Mouse (Mus musculus) liver, embryonic 16.5 days (tissue): ENCODE results near the gene Zap70. TPM values are rescaled to one million over a fixed set of nuclear protein-coding genes. Genes with fewer than 3 reads are reported as not detected.
A peak's percentile ranks its signal among the peaks of the same experiment; 100 is the strongest.

Experiments
- ATAC-seq: fragments of 200-750 bp; cut with Nextera tagmentation; 2 replicates; pipeline ENCODE4 v1.8.0; 2017; ENCODE audit warnings: low read depth, mild to moderate bottlenecking, moderate number of reproducible peaks, moderate library complexity
- H3K27ac ChIP-seq: fragments of 300-500 bp; sonication (generic); 2 replicates; pipeline ENCODE4 v1.5.1; 2014; ENCODE audit warnings: mild to moderate bottlenecking, low read length
- H3K27me3 ChIP-seq: fragments of 300-500 bp; sonication (generic); 2 replicates; pipeline ENCODE4 v1.6.1; 2014; ENCODE audit warnings: low read depth, low read length, mixed read lengths; ENCODE audit not compliant: control insufficient read depth, insufficient read depth
- H3K36me3 ChIP-seq: fragments of 300-500 bp; sonication (generic); 2 replicates; pipeline ENCODE4 v1.6.1; 2014; ENCODE audit warnings: mild to moderate bottlenecking; ENCODE audit not compliant: control insufficient read depth, insufficient read depth
- H3K4me1 ChIP-seq: fragments of 300-500 bp; sonication (generic); 2 replicates; pipeline ENCODE4 v1.6.1; 2014; ENCODE audit warnings: low read depth, low read length, mixed read lengths; ENCODE audit not compliant: control insufficient read depth
- H3K4me2 ChIP-seq: fragments of 300-500 bp; sonication (generic); 2 replicates; pipeline ENCODE4 v1.6.1; 2014; ENCODE audit warnings: low read depth, low read length, mixed read lengths
- H3K4me3 ChIP-seq: fragments of 300-500 bp; sonication (generic); 2 replicates; pipeline ENCODE4 v1.5.1; 2014; ENCODE audit warnings: low read depth, mild to moderate bottlenecking, low read length
- H3K9ac ChIP-seq: fragments of 300-500 bp; sonication (generic); 2 replicates; pipeline ENCODE4 v1.6.1; 2014; ENCODE audit warnings: low read depth, low read length
- H3K9me3 ChIP-seq: fragments of 300-500 bp; sonication (generic); replicated peaks from 2 replicates; pipeline ENCODE4 v1.6.1; 2016; ENCODE audit warnings: low read length; ENCODE audit not compliant: control insufficient read depth
- WGBS: fragments of 180-500 bp; shearing (Covaris S2); extraction: QIAGEN DNeasy Blood & Tissue Kit; methylation state at CpG from one replicate; pipeline ENCODE4 v1.1.7; 2014; ENCODE audit not compliant: insufficient replicate concordance; 5-methylcytosine and 5-hydroxymethylcytosine counted together
- polyA plus RNA-seq: library from polyadenylated mRNA; unstranded; fragments of >200 nt; fragmentation: Nextera tagmentation; extraction: Ambion mirVana; gene quantifications from 2 replicates; pipeline ENCODE4 v1.2.1, GENCODE M21; 2015

The Zap70 gene
- polyA plus RNA-seq, 1 experiment from 2014 or later: 0.19 TPM

DNA sequence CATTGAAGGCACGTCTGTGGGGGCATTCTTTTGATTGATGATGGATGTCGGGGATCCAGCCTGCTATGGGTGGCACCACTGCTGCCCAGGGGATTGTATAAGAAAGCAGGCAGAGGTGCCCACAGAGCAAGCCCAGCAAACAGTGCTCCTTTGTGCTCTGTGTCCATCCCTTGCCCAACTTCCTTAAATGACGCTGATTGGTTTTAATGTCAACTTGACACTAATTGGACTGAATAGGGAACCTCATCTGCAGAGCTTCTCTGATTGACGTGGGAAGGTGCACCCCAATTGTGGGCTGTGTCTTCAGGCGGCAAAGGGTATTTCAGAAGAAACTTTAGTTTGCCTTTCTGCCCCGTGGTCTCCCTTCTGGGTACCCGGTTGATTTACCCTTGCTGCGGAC, 27.8 kb downstream of the Zap70 start:
- WGBS: 64% methylated on average over 8 of the region's 8 CpGs
- no peak for ATAC-seq

DNA sequence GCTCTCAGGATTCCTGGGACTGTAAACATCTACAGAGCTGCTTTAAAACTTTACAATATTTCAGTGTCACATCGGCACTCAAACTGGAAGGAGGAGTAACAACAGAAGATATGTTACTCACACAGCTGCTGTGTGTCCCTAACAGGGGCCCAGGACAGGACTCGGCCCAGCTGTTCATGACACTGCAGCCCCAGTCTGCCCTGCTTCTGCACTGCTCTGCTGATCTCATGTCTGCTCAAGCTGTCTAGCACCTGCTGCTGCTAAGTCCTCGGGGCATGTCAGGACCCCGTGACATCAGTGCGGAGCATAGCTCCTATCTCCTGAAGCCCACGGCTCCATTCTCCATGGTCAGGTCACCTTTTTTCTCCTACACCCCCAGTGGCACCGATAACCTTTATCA, 35.1 kb downstream of the Zap70 start:
- H3K4me1 ChIP-seq: no peaks in the 10 kb centered on the region
- H3K9me3 ChIP-seq: no peaks in the 10 kb centered on the region
- peaks cover 90% of the 10 kb centered on the region for H3K36me3 ChIP-seq
- ATAC-seq: no peak
- H3K9ac ChIP-seq: no peak overlapping the region
- H3K4me3 ChIP-seq: no peak overlapping the region
- H3K27ac ChIP-seq: no peak overlapping the region
- 85% methylated on average over 7 of the region's 7 CpGs for WGBS
- no peaks in the 10 kb centered on the region for H3K27me3 ChIP-seq
- no peak overlapping the region for H3K4me2 ChIP-seq

More for the DNA sequence above, 27.8 kb downstream of the Zap70 start:
- H3K4me2 ChIP-seq: no peak overlapping the region
- H3K4me3 ChIP-seq: no peak overlapping the region
- no peaks in the 10 kb centered on the region for H3K9me3 ChIP-seq
- H3K4me1 ChIP-seq: peaks cover 5% of the 10 kb centered on the region
- no peak overlapping the region for H3K27ac ChIP-seq
- H3K9ac ChIP-seq: no peak overlapping the region
- H3K27me3 ChIP-seq: no peaks in the 10 kb centered on the region
- H3K36me3 ChIP-seq: peaks cover 30% of the 10 kb centered on the region

DNA sequence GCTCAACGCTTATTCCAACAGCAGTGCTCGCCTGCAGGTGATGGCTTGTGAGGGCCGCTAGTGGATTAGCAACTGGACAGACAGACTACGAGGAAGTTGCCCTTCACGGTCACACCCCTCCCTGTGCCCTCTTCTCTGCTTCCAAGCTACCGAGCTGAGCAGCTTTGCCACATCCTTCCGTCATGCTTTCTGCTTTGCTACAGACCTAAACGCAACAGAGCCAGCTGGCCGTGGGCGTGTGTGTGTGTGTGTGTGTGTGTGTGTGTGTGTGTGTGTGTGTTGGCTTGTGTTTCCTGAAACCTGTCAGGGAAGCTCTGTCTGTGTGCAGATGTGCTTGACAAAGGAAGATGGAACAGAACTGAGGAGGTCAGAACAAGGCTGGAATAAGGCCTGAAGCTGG, 35.9 kb downstream of the Zap70 start:
- Histone ChIP-seq H3K4me1 (no peaks in the 10 kb centered on the region), H3K36me3 (peaks cover 90% of the 10 kb centered on the region), H3K4me3 (no peak overlapping the region), H3K4me2 (no peak overlapping the region), H3K27me3 (no peaks in the 10 kb centered on the region), H3K27ac (no peak overlapping the region), H3K9ac (no peak overlapping the region), H3K9me3 (no peaks in the 10 kb centered on the region)
- WGBS: 72% methylated on average over 10 of the region's 10 CpGs
- ATAC-seq: no peak

DNA sequence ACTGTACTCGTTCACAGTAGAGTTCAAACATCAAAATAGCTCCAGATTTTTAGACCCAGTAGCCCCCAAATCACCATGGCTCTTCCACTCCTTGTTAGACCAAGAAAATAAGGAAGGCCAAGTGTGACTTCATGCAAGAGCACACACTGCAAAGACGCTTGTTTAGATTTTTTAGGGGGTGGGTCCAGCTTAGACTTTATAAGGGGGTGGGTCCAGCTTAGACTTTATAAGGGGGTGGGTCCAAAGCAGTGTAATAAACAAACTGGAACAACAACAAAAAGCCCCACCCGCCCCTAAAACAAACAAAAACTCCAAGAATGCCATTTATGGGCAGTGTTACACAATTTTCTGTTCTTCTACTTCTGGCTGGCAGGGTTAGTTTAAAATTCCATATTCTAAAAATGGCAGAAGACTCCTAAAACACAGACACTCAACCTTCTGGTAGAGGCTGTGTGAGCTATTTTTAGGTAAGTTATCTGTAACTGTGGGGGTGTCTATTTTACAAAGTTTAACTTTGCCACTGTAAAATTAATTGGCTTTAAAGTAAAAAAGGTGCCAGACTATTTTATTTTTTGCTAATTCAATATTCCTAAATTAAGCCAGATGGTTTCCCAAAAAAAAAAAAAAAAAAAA, 38.9 kb downstream of the Zap70 start:
- ATAC-seq: no peak
- Histone ChIP-seq H3K9ac (no peak overlapping the region), H3K4me3 (no peak overlapping the region), H3K27ac (no peak overlapping the region), H3K9me3 (no peaks in the 10 kb centered on the region), H3K4me2 (no peak overlapping the region), H3K4me1 (no peaks in the 10 kb centered on the region), H3K27me3 (no peaks in the 10 kb centered on the region), H3K36me3 (peaks cover 85% of the 10 kb centered on the region)
- 69% methylated on average over 3 of the region's 3 CpGs for WGBS

DNA sequence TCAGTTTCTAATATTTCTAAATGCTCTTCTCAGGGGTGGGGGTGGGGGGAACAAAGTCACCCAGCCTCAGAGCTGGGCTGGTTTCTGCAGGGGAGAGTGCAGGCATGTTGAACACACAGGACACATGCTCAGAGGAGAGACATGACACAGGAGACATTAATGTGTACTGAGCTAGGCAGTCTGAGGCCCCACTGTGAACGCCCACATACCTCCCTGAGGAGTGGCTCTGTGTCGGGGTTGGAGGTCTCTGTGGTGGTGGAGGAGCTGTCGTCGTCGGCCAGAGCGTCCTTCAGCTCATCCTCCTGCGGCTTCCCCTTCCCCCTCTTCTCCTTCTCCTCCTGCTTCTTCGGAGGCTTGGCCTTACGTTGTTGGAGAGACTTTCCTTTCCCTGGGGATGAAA, 42.7 kb downstream of the Zap70 start:
- H3K27ac ChIP-seq: no peak overlapping the region
- no peak overlapping the region for H3K4me2 ChIP-seq
- no peaks in the 10 kb centered on the region for H3K27me3 ChIP-seq
- no peaks in the 10 kb centered on the region for H3K4me1 ChIP-seq
- no peak for ATAC-seq
- H3K9me3 ChIP-seq: no peaks in the 10 kb centered on the region
- no peak overlapping the region for H3K4me3 ChIP-seq
- WGBS: 82% methylated on average over 9 of the region's 9 CpGs
- no peak overlapping the region for H3K9ac ChIP-seq
- H3K36me3 ChIP-seq: peaks cover 83% of the 10 kb centered on the region

DNA sequence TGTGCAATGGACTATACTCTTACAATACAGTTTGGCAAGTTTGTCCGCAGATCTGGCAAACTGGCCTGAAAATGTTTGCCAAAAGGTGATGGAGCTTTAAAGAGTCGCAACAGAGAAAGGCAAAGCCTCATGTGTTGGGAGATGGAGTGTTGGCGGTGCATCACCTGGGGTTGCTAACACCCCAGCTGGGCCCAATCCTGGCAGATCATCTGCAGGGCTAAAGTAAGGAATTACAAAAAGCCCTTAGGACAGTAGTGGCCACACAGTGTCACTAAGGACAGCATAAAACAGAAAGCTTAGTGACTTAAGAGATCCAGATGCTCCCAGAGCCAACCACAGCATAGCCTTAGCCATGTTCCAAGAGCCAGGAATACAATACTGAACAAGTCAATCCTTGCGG, 43.2 kb downstream of the Zap70 start:
- no peak for ATAC-seq
- no peak overlapping the region for H3K9ac ChIP-seq
- H3K4me1 ChIP-seq: no peaks in the 10 kb centered on the region
- no peak overlapping the region for H3K4me2 ChIP-seq
- H3K27me3 ChIP-seq: no peaks in the 10 kb centered on the region
- no peak overlapping the region for H3K4me3 ChIP-seq
- no peak overlapping the region for H3K27ac ChIP-seq
- peaks cover 81% of the 10 kb centered on the region for H3K36me3 ChIP-seq
- no peaks in the 10 kb centered on the region for H3K9me3 ChIP-seq
- WGBS: 95% methylated on average over 4 of the region's 4 CpGs

DNA sequence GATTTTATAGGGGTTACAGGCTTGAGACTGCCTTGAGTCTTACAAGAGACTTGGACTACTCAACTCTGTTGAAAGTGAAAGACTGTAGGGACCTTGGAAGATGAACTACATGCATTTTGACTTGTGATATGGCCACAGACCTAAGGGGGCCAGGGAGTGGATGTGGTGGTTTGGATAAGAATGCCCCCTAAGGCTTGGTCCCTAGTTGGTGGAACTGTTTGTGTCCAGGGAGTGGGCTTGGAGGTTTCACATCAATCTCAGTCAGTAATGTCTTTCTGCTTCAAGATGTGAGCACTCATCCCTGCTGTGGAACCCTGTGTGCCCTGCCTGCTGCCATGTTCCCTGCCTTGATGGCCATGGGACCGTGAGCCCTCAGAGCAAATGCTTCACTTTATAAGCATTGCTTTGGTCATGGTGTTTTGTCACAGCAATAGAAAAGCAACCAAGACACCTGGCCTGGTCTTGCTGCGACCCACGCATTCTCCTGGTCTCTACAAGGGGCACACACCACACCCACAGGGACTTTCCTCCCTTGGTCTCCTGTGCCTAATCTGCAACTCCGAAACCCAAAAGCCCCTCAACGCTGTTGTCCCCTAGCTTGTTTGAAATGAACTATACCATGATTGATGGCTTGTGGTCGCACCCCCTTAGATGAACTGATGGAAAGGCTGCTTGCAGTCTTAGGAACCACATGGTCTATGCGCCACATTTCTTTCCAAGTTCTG, 44.7 kb downstream of the Zap70 start:
- H3K36me3 ChIP-seq: peaks cover 85% of the 10 kb centered on the region
- H3K27ac ChIP-seq: no peak overlapping the region

DNA sequence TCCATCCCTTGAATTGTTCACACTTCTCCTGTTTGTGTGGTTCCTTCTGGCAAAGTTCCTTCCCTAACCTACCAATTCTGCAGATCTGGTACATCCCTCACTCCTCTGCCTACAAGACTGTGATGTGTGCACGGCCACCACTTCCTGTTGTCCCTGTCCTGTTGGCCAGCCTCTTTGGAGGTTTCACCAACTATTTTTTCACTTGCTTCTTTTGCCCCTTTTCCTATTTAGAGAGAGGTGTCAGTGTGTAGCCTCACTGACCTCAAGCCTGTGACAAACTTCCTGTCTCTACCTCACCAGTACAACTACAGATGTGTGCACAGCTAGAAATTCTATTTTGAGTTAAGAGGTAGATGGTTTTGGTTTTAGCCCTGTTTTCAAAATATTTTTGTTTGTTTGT, 45.5 kb downstream of the Zap70 start:
- no peak overlapping the region for H3K4me2 ChIP-seq
- no peak overlapping the region for H3K27ac ChIP-seq
- H3K27me3 ChIP-seq: no peaks in the 10 kb centered on the region
- no peak overlapping the region for H3K9ac ChIP-seq
- no peak overlapping the region for H3K4me3 ChIP-seq
- no peaks in the 10 kb centered on the region for H3K9me3 ChIP-seq
- WGBS: 86% methylated on average over 1 of the region's 1 CpGs
- H3K4me1 ChIP-seq: no peaks in the 10 kb centered on the region
- ATAC-seq: no peak
- peaks cover 85% of the 10 kb centered on the region for H3K36me3 ChIP-seq

More for the DNA sequence above, 44.7 kb downstream of the Zap70 start:
- ATAC-seq: no peak
- no peak overlapping the region for H3K9ac ChIP-seq
- no peaks in the 10 kb centered on the region for H3K9me3 ChIP-seq
- 91% methylated on average over 7 of the region's 7 CpGs for WGBS
- H3K4me3 ChIP-seq: no peak overlapping the region
- no peak overlapping the region for H3K4me2 ChIP-seq
- H3K27me3 ChIP-seq: no peaks in the 10 kb centered on the region
- no peaks in the 10 kb centered on the region for H3K4me1 ChIP-seq

DNA sequence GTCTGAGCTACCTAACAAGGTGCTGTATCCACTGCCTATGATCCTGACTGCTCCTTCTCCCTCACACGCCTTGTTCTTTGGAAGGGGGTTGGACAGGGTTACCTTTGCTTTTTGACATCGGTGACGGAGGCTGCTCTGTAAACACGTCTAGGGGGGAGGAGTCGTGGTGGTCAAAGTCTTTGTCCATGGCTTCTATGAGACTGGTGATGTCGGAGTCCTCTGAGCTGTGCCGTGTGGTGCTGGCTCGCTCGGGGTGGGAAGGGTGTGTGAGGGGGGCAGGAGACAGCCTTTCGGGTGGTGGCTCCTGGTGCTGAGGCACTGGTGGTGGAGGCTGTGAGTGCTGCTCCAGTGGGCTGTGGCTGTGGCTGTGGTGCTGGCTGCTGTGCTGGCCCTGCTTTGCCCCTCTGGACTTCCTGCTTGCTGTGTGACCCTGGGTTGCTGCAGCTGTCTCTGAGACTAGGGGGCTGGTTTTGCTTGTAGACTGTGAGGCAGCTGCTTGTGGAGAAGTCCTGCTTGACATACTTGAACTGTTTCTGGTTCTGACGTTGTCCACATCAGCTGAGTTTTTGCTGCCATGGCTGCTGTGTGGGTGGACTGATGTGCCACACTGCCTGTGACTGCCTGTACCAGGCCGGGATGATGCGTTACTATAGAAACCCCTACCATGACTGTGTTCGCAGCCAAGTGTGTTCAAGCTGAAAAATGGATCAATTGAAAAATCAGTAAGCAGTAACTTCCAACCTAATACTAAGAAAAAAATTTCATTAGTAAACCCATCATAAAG, 46.4 kb downstream of the Zap70 start:
- peak; percentile 78 for ATAC-seq
- H3K9ac ChIP-seq: no peak overlapping the region
- no peaks in the 10 kb centered on the region for H3K9me3 ChIP-seq
- no peaks in the 10 kb centered on the region for H3K27me3 ChIP-seq
- 77% methylated on average over 14 of the region's 14 CpGs for WGBS
- H3K27ac ChIP-seq: no peak overlapping the region
- no peak overlapping the region for H3K4me3 ChIP-seq
- peaks cover 92% of the 10 kb centered on the region for H3K36me3 ChIP-seq
- H3K4me1 ChIP-seq: no peaks in the 10 kb centered on the region
- no peak overlapping the region for H3K4me2 ChIP-seq
